11 mouse cellular contexts compared by ENCODE assay signal in genomic region chr11:46070161-46070560, GRCm38 (mm10). TPM values are rescaled to one million over a fixed set of nuclear protein-coding genes. Genes with fewer than 3 reads are reported as not detected.
DNase-seq lines count a peak whose midpoint lies in the region; ATAC-seq and TF ChIP-seq lines count a peak whose summit lies in the region.
"Had no signal": no experiment of that assay in that cellular context is flagged by ENCODE, and none has a peak within 500 bp of the region (broad histone marks: within the 10 kb centered on the region; RNA-seq: fewer than 3 reads in every experiment).

No protein-coding gene starts in this region.

- H3K27ac ChIP-seq in heart, embryonic 10.5 days: peak overlapping the region; percentile 91
- H3K27ac ChIP-seq in liver, adult 2 months (replicated peaks; ENCODE audit: insufficient read depth, low read depth, low read length): peak overlapping the region; percentile 48
- H3K27ac ChIP-seq in embryonic facial prominence, embryonic 12.5 days: peak overlapping the region; percentile 91
- H3K27ac ChIP-seq in neural tube, embryonic 12.5 days: no peak overlapping the region
- H3K27ac ChIP-seq: layer of hippocampus, adult 2 months; macrophage had no signal

- TF ChIP-seq CTCF in liver, adult 2 months (IDR thresholded peaks at IDR 0.05; ENCODE audit: low read depth, low read length): no peak

- WGBS in heart, embryonic 10.5 days: 84% methylated on average over 4 of the region's 4 CpGs
- WGBS in liver, adult 2 months: 76% methylated on average over 4 of the region's 4 CpGs
- 77% methylated on average over 4 of the region's 4 CpGs for WGBS in embryonic facial prominence, embryonic 12.5 days
- 87% methylated on average over 4 of the region's 4 CpGs for whole genome bisulfite sequencing in neural tube, embryonic 12.5 days

- H3K9ac ChIP-seq in liver, adult 2 months (ENCODE audit: low read depth, low read length): no peak overlapping the region
- no peak overlapping the region for H3K9ac ChIP-seq in embryonic facial prominence, embryonic 12.5 days
- H3K9ac ChIP-seq in neural tube, embryonic 12.5 days: no peak overlapping the region

- no peaks in the 10 kb centered on the region for H3K27me3 ChIP-seq in heart, embryonic 10.5 days (ENCODE audit: insufficient read depth, poor library complexity, severe bottlenecking)
- H3K27me3 ChIP-seq in liver, adult 2 months (ENCODE audit: control insufficient read depth, insufficient read depth, low read length): no peaks in the 10 kb centered on the region
- H3K27me3 ChIP-seq in embryonic facial prominence, embryonic 12.5 days: no peaks in the 10 kb centered on the region
- H3K27me3 ChIP-seq in neural tube, embryonic 12.5 days (replicated peaks): no peaks in the 10 kb centered on the region

- TF ChIP-seq POLR2A in liver, adult 2 months (IDR thresholded peaks at IDR 0.05; ENCODE audit: extremely low read depth, insufficient read depth, low read length): no peak

- no peaks in the 10 kb centered on the region for H3K9me3 ChIP-seq in heart, embryonic 10.5 days
- no peaks in the 10 kb centered on the region for H3K9me3 ChIP-seq in embryonic facial prominence, embryonic 12.5 days
- no peaks in the 10 kb centered on the region for H3K9me3 ChIP-seq in neural tube, embryonic 12.5 days

- no peak overlapping the region for H3K4me3 ChIP-seq in heart, embryonic 10.5 days
- H3K4me3 ChIP-seq in liver, adult 2 months (ENCODE audit: insufficient read depth, low read depth, low read length): no peak overlapping the region
- no peak overlapping the region for H3K4me3 ChIP-seq in embryonic facial prominence, embryonic 12.5 days
- no peak overlapping the region for H3K4me3 ChIP-seq in neural tube, embryonic 12.5 days
- H3K4me3 ChIP-seq: layer of hippocampus, adult 2 months had no signal

- no peak overlapping the region for H3K4me2 ChIP-seq in embryonic facial prominence, embryonic 12.5 days (replicated peaks)
- peak overlapping the region; percentile 24; the same call in 1 of the 2 replicates for H3K4me2 ChIP-seq in neural tube, embryonic 12.5 days (replicated peaks)

- H3K4me1 ChIP-seq in heart, embryonic 10.5 days: peaks cover 69% of the 10 kb centered on the region
- peaks cover 18% of the 10 kb centered on the region for H3K4me1 ChIP-seq in liver, adult 2 months (ENCODE audit: control insufficient read depth, insufficient read depth, low read length)
- H3K4me1 ChIP-seq in embryonic facial prominence, embryonic 12.5 days: peaks cover 48% of the 10 kb centered on the region
- H3K4me1 ChIP-seq in neural tube, embryonic 12.5 days: peaks cover 19% of the 10 kb centered on the region

- H3K79me2 ChIP-seq in liver, adult 2 months (ENCODE audit: control insufficient read depth, insufficient read depth, low read length): no peaks in the 10 kb centered on the region

- H3K36me3 ChIP-seq in heart, embryonic 10.5 days: peaks cover 57% of the 10 kb centered on the region; the same call in 1 of the 2 replicates
- no peaks in the 10 kb centered on the region for H3K36me3 ChIP-seq in liver, adult 2 months (ENCODE audit: control insufficient read depth, insufficient read depth, low read length)
- H3K36me3 ChIP-seq in embryonic facial prominence, embryonic 12.5 days: peaks cover 10% of the 10 kb centered on the region; the same call in 1 of the 2 replicates
- no peaks in the 10 kb centered on the region for H3K36me3 ChIP-seq in neural tube, embryonic 12.5 days

- DNase-seq in heart, embryonic 10.5 days (ENCODE audit: low spot score): no peak
- no peak for DNase-seq in heart, adult 11 months
- no peak for DNase-seq in liver, adult 2 months (ENCODE audit: extremely low read depth, low read depth, low spot score)
- DNase-seq in liver: no peak
- no peak for DNase-seq in embryo, embryonic 11 days
- DNase-seq: gastrocnemius, postnatal 10 days had no signal

- ATAC-seq in embryonic facial prominence, embryonic 12.5 days (ENCODE audit: insufficient number of reproducible peaks, insufficient read depth, low FRiP score, low TSS enrichment): no peak
- ATAC-seq in neural tube, embryonic 12.5 days (ENCODE audit: low FRiP score, low read depth): no peak
- no peak for ATAC-seq in granulocyte monocyte progenitor cell, adult 5-6 weeks (replicated peaks; ENCODE audit: poor library complexity, severe bottlenecking)

RNA-seq across cellular contexts. Expression of gene Adam19, which starts 14.4 kb away (rescaled TPM):
- 24.2 and 32.9 TPM in 2 replicates for polyA plus RNA-seq in heart, embryonic 10.5 days (2016; fragmentation: Nextera tagmentation; extraction: Ambion mirVana)
- total RNA-seq in liver, adult 2 months (2014; rRNA removed): 0.47 and 0.55 TPM in 2 replicates
- polyA plus RNA-seq in liver, adult 2 months (2012; rRNA removed): 0.50 and 1.1 TPM in 2 replicates
- 18.5 and 18.9 TPM in 2 replicates for polyA plus RNA-seq in embryonic facial prominence, embryonic 12.5 days (2016; fragmentation: Nextera tagmentation; extraction: Ambion mirVana)
- polyA plus RNA-seq in neural tube, embryonic 12.5 days (2016; fragmentation: Nextera tagmentation; extraction: Ambion mirVana): 21.1 and 25.2 TPM in 2 replicates
- 0.19 TPM in 1 of 2 replicates, not detected in the other for total RNA-seq in granulocyte monocyte progenitor cell, adult 5-6 weeks (2014; fragmentation: Nextera tagmentation)
- 0.26 and 0.43 TPM in 2 replicates for total RNA-seq in granulocyte monocyte progenitor cell, adult 5-6 weeks (2017)

RNA-seq across cellular contexts. Expression of gene Gm12166, which starts 18.0 kb away (rescaled TPM):
- 4.3 and 4.5 TPM in 2 replicates for polyA plus RNA-seq in heart, embryonic 10.5 days (2016; fragmentation: Nextera tagmentation; extraction: Ambion mirVana)
- 2.3 and 3.5 TPM in 2 replicates for total RNA-seq in liver, adult 2 months (2014; rRNA removed)
- polyA plus RNA-seq in liver, adult 2 months (2012; rRNA removed): 6.2 and 7.0 TPM in 2 replicates
- 4.1 and 4.2 TPM in 2 replicates for polyA plus RNA-seq in embryonic facial prominence, embryonic 12.5 days (2016; fragmentation: Nextera tagmentation; extraction: Ambion mirVana)
- polyA plus RNA-seq in neural tube, embryonic 12.5 days (2016; fragmentation: Nextera tagmentation; extraction: Ambion mirVana): 3.9 and 4.8 TPM in 2 replicates
- total RNA-seq in granulocyte monocyte progenitor cell, adult 5-6 weeks (2014; fragmentation: Nextera tagmentation): 9.0 and 11.9 TPM in 2 replicates
- total RNA-seq in granulocyte monocyte progenitor cell, adult 5-6 weeks (2017): 20.7 and 35.7 TPM in 2 replicates
